Mouse (Mus musculus): ENCODE data around the gene Primpol.

- TF ChIP-seq POLR2A (IDR thresholded peaks at IDR 0.05; ENCODE audit: control insufficient read depth, extremely low read depth, insufficient read depth, low read length, poor library complexity) (no peak), CTCF (IDR thresholded peaks at IDR 0.05; ENCODE audit: borderline replicate concordance, control insufficient read depth, extremely low read depth, insufficient read depth, low read length, poor library complexity) (no peak)
Measured at GRCm38 (mm10) chr8:46655919-46656318, 38.9 kb upstream of the Primpol start.
